In the genomic region with DNA sequence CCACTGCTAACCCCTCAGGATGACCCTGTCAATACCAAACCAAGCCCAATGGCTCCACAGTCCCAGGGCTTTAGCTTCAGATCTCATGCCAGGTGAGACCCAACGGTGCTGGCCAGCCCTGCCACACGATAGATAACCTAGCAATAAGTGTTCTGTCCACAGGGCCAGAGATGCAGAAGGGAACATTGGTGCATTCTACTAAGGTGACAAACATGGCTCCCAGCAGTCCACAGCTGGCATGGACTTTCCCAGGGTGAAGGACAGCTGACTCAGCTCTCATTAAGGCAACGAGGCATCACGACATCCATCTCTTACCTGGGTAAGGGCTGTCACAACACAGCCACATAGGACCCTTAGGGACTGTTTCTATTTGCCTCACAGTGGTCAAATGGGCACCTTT, we compare ENCODE assay signal across 19 mouse cellular contexts. TPM values are rescaled to one million over a fixed set of nuclear protein-coding genes. Genes with fewer than 3 reads are reported as not detected.
"Had no signal": no experiment of that assay in that cellular context is flagged by ENCODE, and none has a peak within 500 bp of the region (broad histone marks: within the 10 kb centered on the region; RNA-seq: fewer than 3 reads in every experiment).

No protein-coding gene starts in this region.

- H3K4me2 ChIP-seq: limb, embryonic 15.5 days; liver, embryonic 12.5 days; lung, embryonic 14.5 days; neural tube, embryonic 15.5 days had no signal

- ATAC-seq: liver, embryonic 12.5 days had no signal

- H3K27ac ChIP-seq: limb, embryonic 15.5 days; liver, embryonic 12.5 days; midbrain, embryonic 10.5 days; neural tube, embryonic 15.5 days had no signal

- H3K27me3 ChIP-seq: limb, embryonic 15.5 days; liver, embryonic 12.5 days; neural tube, embryonic 15.5 days had no signal

- DNase-seq: left cerebral cortex, postnatal 4 days; lung, embryonic 14.5 days; lung, postnatal 10 days; lung, postnatal 4 days; midbrain, embryonic 14.5 days; right cerebral cortex, adult 18-20 months; right cerebral cortex, postnatal 25 days; thymus, postnatal 36 days had no signal

- H3K9ac ChIP-seq: limb, embryonic 15.5 days; liver, embryonic 12.5 days; lung, embryonic 14.5 days; neural tube, embryonic 15.5 days had no signal

- H3K9me3 ChIP-seq: limb, embryonic 15.5 days; liver, embryonic 12.5 days; midbrain, embryonic 10.5 days; neural tube, embryonic 15.5 days had no signal

- H3K4me3 ChIP-seq: limb, embryonic 15.5 days; liver, embryonic 12.5 days; midbrain, embryonic 10.5 days; myocyte; neural tube, embryonic 15.5 days had no signal

RNA-seq across cellular contexts. Expression of gene Fscn2, which starts 19.8 kb away (rescaled TPM):
- total RNA-seq: left cerebral cortex, adult 18-20 months; left cerebral cortex, postnatal 10 days; megakaryocyte, adult 5-6 weeks had no signal
- polyA plus RNA-seq: large intestine, adult 2 months; liver, embryonic 16.5 days; small intestine, adult 2 months had no signal
